Mouse (Mus musculus): ENCODE results near the gene Usp40. TPM values are rescaled to one million over a fixed set of nuclear protein-coding genes. Genes with fewer than 3 reads are reported as not detected.

Usp40 gene
- polyA plus RNA-seq, 2 experiments, result 4.5 to 4.9 TPM

DNA sequence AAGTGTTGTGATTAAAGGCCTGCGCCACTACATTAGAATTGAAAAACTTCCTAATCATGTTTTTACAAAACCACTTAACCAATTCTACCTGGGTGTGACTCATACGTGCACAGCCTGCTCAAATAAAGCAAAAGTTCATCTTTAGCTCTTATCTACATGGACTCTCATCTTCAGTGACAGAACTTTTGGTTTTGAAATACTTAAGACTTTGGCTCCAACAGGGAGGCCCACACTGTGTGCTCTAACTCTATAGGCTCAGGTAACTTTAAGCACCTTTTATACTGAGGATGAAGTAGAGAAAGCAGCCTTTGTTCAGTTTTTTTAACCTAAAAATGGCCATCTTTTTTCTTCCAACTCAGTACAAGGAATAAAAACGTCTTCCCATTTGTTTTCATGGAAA, 55.3 kb downstream of the Usp40 start:
- ATAC-seq (ENCODE audit: insufficient read depth), result no peak
- H3K9me3 ChIP-seq (ENCODE audit: control insufficient read depth, low read length), result no peaks in the 10 kb centered on the region
- no peaks in the 10 kb centered on the region for H3K27me3 ChIP-seq (ENCODE audit: control insufficient read depth, insufficient read depth, low read length)
- 47% methylated on average over 3 of the region's 3 CpGs for WGBS (ENCODE audit: insufficient replicate concordance)
- no peaks in the 10 kb centered on the region for H3K4me1 ChIP-seq (replicated peaks; ENCODE audit: control insufficient read depth in 2 of 2, insufficient read depth in 2 of 2, low read length in 1 of 2)
- H3K36me3 ChIP-seq (replicated peaks; ENCODE audit: control insufficient read depth, insufficient read depth, low read depth), result peaks cover 8% of the 10 kb centered on the region
- H3K27ac ChIP-seq, result no peak overlapping the region
- TF ChIP-seq CTCF (IDR thresholded peaks at IDR 0.05; ENCODE audit: low read depth) (no peak), EP300 (IDR thresholded peaks at IDR 0.05; ENCODE audit: low read depth) (no peak)
- no peak overlapping the region for H3K9ac ChIP-seq (replicated peaks)
- no peak overlapping the region for H3K4me3 ChIP-seq (ENCODE audit: insufficient read depth in 1 of 2, low read depth in 2 of 2, low read length in 2 of 2)
- no peak overlapping the region for H3K4me2 ChIP-seq (ENCODE audit: low read depth)
- DNase-seq (ENCODE audit: low read depth in 3 of 3, low spot score in 3 of 3), result no peak

DNA sequence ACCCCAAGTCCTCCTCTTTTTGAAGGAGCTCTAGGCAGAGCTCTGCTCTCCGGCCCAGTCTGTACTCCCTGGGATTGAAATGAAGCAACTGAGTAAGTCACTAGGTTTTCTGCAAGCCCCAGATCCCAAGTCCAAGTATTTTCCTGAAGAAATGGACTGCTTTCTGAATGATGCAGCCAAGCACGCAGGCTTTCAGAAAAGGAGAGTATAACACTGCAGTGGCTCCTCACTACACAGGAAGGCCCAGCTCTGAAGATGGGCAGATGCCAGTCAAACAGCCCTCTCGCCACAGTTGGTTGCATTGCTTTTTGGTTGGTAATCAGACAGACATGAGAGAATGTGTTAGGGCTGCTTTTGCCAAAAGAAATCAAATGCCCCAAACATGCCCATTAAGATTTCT, 56.7 kb downstream of the Usp40 start:
- peaks cover 8% of the 10 kb centered on the region for H3K36me3 ChIP-seq (replicated peaks; ENCODE audit: control insufficient read depth, insufficient read depth, low read depth)
- no peaks in the 10 kb centered on the region for H3K27me3 ChIP-seq (ENCODE audit: control insufficient read depth, insufficient read depth, low read length)
- H3K9me3 ChIP-seq (ENCODE audit: control insufficient read depth, low read length), result no peaks in the 10 kb centered on the region
- H3K27ac ChIP-seq, result no peak overlapping the region
- DNase-seq (ENCODE audit: low read depth in 3 of 3, low spot score in 3 of 3), result no peak
- H3K4me2 ChIP-seq (ENCODE audit: low read depth), result no peak overlapping the region
- 74% methylated on average over 3 of the region's 3 CpGs for WGBS (ENCODE audit: insufficient replicate concordance)
- ATAC-seq (ENCODE audit: insufficient read depth), result no peak
- no peak overlapping the region for H3K4me3 ChIP-seq (ENCODE audit: insufficient read depth in 1 of 2, low read depth in 2 of 2, low read length in 2 of 2)
- no peak overlapping the region for H3K9ac ChIP-seq (replicated peaks)
- no peak for TF ChIP-seq EP300 (IDR thresholded peaks at IDR 0.05; ENCODE audit: low read depth)
- no peak for TF ChIP-seq CTCF (IDR thresholded peaks at IDR 0.05; ENCODE audit: low read depth)
- no peaks in the 10 kb centered on the region for H3K4me1 ChIP-seq (replicated peaks; ENCODE audit: control insufficient read depth in 2 of 2, insufficient read depth in 2 of 2, low read length in 1 of 2)

- no peak for TF ChIP-seq EP300 (IDR thresholded peaks at IDR 0.05; ENCODE audit: low read depth)
- TF ChIP-seq CTCF (IDR thresholded peaks at IDR 0.05; ENCODE audit: low read depth), result no peak
- Histone ChIP-seq H3K4me1 (replicated peaks; ENCODE audit: control insufficient read depth in 2 of 2, insufficient read depth in 2 of 2, low read length in 1 of 2) (no peaks in the 10 kb centered on the region), H3K27me3 (ENCODE audit: control insufficient read depth, insufficient read depth, low read length) (no peaks in the 10 kb centered on the region), H3K9me3 (ENCODE audit: control insufficient read depth, low read length) (no peaks in the 10 kb centered on the region), H3K36me3 (replicated peaks; ENCODE audit: control insufficient read depth, insufficient read depth, low read depth) (peaks cover 13% of the 10 kb centered on the region), H3K4me3 (ENCODE audit: insufficient read depth in 1 of 2, low read depth in 2 of 2, low read length in 2 of 2) (no peak overlapping the region), H3K27ac (no peak overlapping the region), H3K4me2 (ENCODE audit: low read depth) (no peak overlapping the region), H3K9ac (replicated peaks) (no peak overlapping the region)
- DNase-seq (ENCODE audit: low read depth in 3 of 3, low spot score in 3 of 3) (no peak), ATAC-seq (ENCODE audit: insufficient read depth) (no peak)
- 21% methylated on average over 6 of the region's 6 CpGs for WGBS (ENCODE audit: insufficient replicate concordance)
Observed at GRCm38 (mm10) chr1:87947681-87948091, 60.7 kb downstream of the Usp40 start.

- Histone ChIP-seq H3K4me2 (ENCODE audit: low read depth) (no peak overlapping the region), H3K9me3 (ENCODE audit: control insufficient read depth, low read length) (no peaks in the 10 kb centered on the region), H3K9ac (replicated peaks) (no peak overlapping the region), H3K36me3 (replicated peaks; ENCODE audit: control insufficient read depth, insufficient read depth, low read depth) (peaks cover 20% of the 10 kb centered on the region), H3K4me3 (ENCODE audit: insufficient read depth in 1 of 2, low read depth in 2 of 2, low read length in 2 of 2) (no peak overlapping the region), H3K27ac (no peak overlapping the region), H3K27me3 (ENCODE audit: control insufficient read depth, insufficient read depth, low read length) (no peaks in the 10 kb centered on the region), H3K4me1 (replicated peaks; ENCODE audit: control insufficient read depth in 2 of 2, insufficient read depth in 2 of 2, low read length in 1 of 2) (no peaks in the 10 kb centered on the region)
- no peak for DNase-seq (ENCODE audit: low read depth in 3 of 3, low spot score in 3 of 3)
- ATAC-seq (ENCODE audit: insufficient read depth), result no peak
- 76% methylated on average over 1 of the region's 1 CpGs for WGBS (ENCODE audit: insufficient replicate concordance)
- TF ChIP-seq CTCF (IDR thresholded peaks at IDR 0.05; ENCODE audit: low read depth) (no peak), EP300 (IDR thresholded peaks at IDR 0.05; ENCODE audit: low read depth) (no peak)
Observed at GRCm38 (mm10) chr1:87941765-87942164, 66.6 kb downstream of the Usp40 start.

DNA sequence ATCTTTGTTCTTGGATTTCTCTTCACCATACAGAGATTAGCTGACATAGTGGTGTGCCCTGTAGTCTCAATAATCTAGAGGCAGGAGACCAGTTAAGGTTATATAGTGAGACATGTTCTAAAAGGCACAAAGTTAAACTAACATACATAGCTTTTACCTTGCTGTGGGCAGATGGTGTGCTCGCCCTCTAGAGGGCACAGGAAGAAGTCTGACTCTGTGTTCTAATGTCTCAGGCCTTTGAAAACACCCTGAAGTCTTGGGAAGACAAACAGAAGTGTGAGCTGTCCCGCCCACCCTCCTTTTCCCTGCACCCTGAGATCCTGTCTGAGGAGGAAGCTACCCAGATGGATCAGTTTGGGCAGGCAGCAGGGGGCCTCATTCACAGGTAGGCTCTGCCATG, 71.8 kb downstream of the Usp40 start:
- 35% methylated on average over 2 of the region's 2 CpGs for WGBS (ENCODE audit: insufficient replicate concordance)
- no peaks in the 10 kb centered on the region; a peak in 1 of 4 replicates for H3K4me1 ChIP-seq (replicated peaks; ENCODE audit: control insufficient read depth in 2 of 2, insufficient read depth in 2 of 2, low read length in 1 of 2)
- no peaks in the 10 kb centered on the region for H3K9me3 ChIP-seq (ENCODE audit: control insufficient read depth, low read length)
- H3K9ac ChIP-seq (replicated peaks), result no peak overlapping the region
- 0 out of 2 replicates have a peak, but pooled peaks have one; percentile 22 for ATAC-seq (ENCODE audit: insufficient read depth)
- no peak overlapping the region for H3K27ac ChIP-seq
- no peak for DNase-seq (ENCODE audit: low read depth in 3 of 3, low spot score in 3 of 3)
- peaks cover 15% of the 10 kb centered on the region for H3K36me3 ChIP-seq (replicated peaks; ENCODE audit: control insufficient read depth, insufficient read depth, low read depth)
- H3K4me3 ChIP-seq (ENCODE audit: insufficient read depth in 1 of 2, low read depth in 2 of 2, low read length in 2 of 2), result no peak overlapping the region
- TF ChIP-seq CTCF (IDR thresholded peaks at IDR 0.05; ENCODE audit: low read depth), result peak; percentile 75
- no peak for TF ChIP-seq EP300 (IDR thresholded peaks at IDR 0.05; ENCODE audit: low read depth)
- no peaks in the 10 kb centered on the region for H3K27me3 ChIP-seq (ENCODE audit: control insufficient read depth, insufficient read depth, low read length)
- H3K4me2 ChIP-seq (ENCODE audit: low read depth), result no peak overlapping the region

Measured in liver, embryonic 14.5 days (tissue).